Mouse (Mus musculus) heart, adult 18-20 months (tissue): ENCODE results near the gene Prrc2b. TPM values are rescaled to one million over a fixed set of nuclear protein-coding genes. Genes with fewer than 3 reads are reported as not detected.

Experiments used
- DNase-seq, 2 experiments: peaks; one replicate each; pipeline ENCODE4 v3.0.0; 2021 to 2022; ENCODE audit warnings: mixed read lengths in 1 of 2
- microRNA-seq, 2 experiments: library from miRNA; unstranded; fragments of <30 nt; microRNA quantifications; one replicate each; pipeline ENCODE4 v1.2.0; 2022
- total RNA-seq, 2 experiments: library from RNA; stranded (reverse); gene quantifications; 2 replicates each; pipeline ENCODE4 v1.2.3; 2021

Prrc2b gene
- total RNA-seq, 2 experiments from 2014 or later = 83.5 to 86.2 TPM

DNA sequence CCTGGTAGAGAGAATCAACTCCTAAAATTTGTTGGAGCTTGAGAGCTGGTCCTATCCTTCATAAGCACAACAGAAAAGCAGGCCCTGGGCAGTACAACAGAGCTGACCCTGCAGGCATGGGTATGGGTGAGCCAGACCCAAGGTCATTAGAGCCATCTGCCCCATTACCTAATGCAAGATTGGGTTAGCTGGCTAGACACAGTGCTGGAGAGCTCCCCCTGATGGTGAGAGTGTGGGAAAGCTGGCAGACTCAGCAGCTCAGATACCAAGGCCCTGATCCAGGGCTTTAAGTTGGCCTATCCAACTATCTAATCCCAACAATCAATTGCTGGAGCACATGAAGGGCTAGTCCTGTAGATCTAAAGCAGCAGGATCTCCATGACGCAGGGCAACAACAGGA, 131.8 kb downstream of the Prrc2b start:
- peak; percentile 60 to 73 for DNase-seq

DNA sequence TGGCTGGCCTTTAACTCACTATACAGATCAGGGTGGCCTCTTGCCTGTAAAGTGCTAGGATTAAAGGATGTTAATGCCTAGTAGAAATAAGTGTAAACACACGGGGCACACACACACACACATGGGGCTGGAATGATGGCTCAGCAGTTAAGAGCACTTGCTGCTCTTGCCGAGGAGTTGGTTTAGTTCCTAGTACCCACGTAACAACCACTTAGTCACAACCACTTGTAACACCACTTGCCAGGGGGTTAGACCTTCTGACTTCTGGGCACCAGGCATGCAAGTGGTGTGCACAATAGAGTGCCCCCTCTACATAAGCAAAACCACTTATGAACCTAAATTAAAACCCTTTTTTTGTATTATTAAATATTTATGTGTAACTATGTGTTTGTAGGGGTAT, 133.1 kb downstream of the Prrc2b start:
- DNase-seq = no peak

Small RNA genes lying within 50 kb of the gene (microRNA-seq; reads per million reads assigned to microRNA genes)
- gene Gm27805 = 0 reads per million in 2 experiments

Other genes with a start within 250 kb of the Prrc2b start
- 1 to 10 TPM; 2.5 to 3.5 TPM for gene Aif1l, start 200.9 kb upstream of the Prrc2b start, total RNA-seq
- 10 to 100 TPM; 27.7 to 36.7 TPM for gene Nup214, start 176.6 kb upstream of the Prrc2b start, total RNA-seq
- 10 to 100 TPM; 15.0 to 23.0 TPM for gene Fam78a, start 66.2 kb upstream of the Prrc2b start, total RNA-seq
- gene Plpp7, start 55.6 kb upstream of the Prrc2b start, total RNA-seq = 10 to 100 TPM; 27.3 to 38.3 TPM
- gene Pomt1, start 85.5 kb downstream of the Prrc2b start, total RNA-seq = 10 to 100 TPM; 13.7 to 17.8 TPM
- gene Uck1, start 109.1 kb downstream of the Prrc2b start, total RNA-seq = 10 to 100 TPM; 20.3 to 26.7 TPM
- 10 to 100 TPM; 67.6 to 75.5 TPM for gene Golga2, start 136.3 kb downstream of the Prrc2b start, total RNA-seq
- gene Swi5, start 137.0 kb downstream of the Prrc2b start, total RNA-seq = 100 to 1,000 TPM; 214 to 232 TPM
- 10 to 100 TPM; 19.1 to 27.2 TPM for gene Ciz1, start 201.2 kb downstream of the Prrc2b start, total RNA-seq
- gene Dnm1, start 202.3 kb downstream of the Prrc2b start, total RNA-seq = 1 to 10 TPM; 3.6 to 4.4 TPM
- 10 to 100 TPM; 43.2 to 50.5 TPM for gene 1110008P14Rik, start 230.9 kb downstream of the Prrc2b start, total RNA-seq
- gene Lcn2, start 237.2 kb downstream of the Prrc2b start, total RNA-seq = 1 to 10 TPM; 4.8 to 5.6 TPM
- gene Ptges2, start 244.8 kb downstream of the Prrc2b start, total RNA-seq = 10 to 100 TPM; 60.2 to 68.5 TPM